Mouse (Mus musculus) embryonic facial prominence, embryonic 11.5 days (tissue): ENCODE results near the gene Prm3. TPM values are rescaled to one million over a fixed set of nuclear protein-coding genes. Genes with fewer than 3 reads are reported as not detected.

Experiments
- ATAC-seq: fragments of 200-750 bp; cut with Nextera tagmentation; replicated peaks from 2 replicates; pipeline ENCODE4 v1.8.0; 2017; ENCODE audit warnings: low read depth; ENCODE audit not compliant: insufficient number of reproducible peaks, low FRiP score, low TSS enrichment
- DNase-seq: peaks from one replicate; pipeline ENCODE4 v3.0.0-alpha.2; 2015; ENCODE audit warnings: low spot score
- H3K27ac ChIP-seq: fragments of 300-500 bp; sonication (generic); replicated peaks from 2 replicates; pipeline ENCODE4 v1.5.1; 2014; ENCODE audit warnings: mild to moderate bottlenecking, low read depth, low read length, control low read depth
- H3K27me3 ChIP-seq: fragments of 300-500 bp; sonication (generic); 2 replicates; pipeline ENCODE4 v1.6.1; 2014; ENCODE audit warnings: mild to moderate bottlenecking, low read length, moderate library complexity, mixed read lengths; ENCODE audit not compliant: control insufficient read depth, insufficient read depth
- H3K36me3 ChIP-seq: fragments of 300-500 bp; sonication (generic); replicated peaks from 2 replicates; pipeline ENCODE4 v1.6.1; 2014; ENCODE audit warnings: low read depth, mild to moderate bottlenecking, low read length, moderate library complexity, mixed read lengths; ENCODE audit not compliant: control insufficient read depth, insufficient read depth
- H3K4me1 ChIP-seq: fragments of 300-500 bp; sonication (generic); 2 replicates; pipeline ENCODE4 v1.6.1; 2014; ENCODE audit warnings: low read length, mixed read lengths; ENCODE audit not compliant: control insufficient read depth, insufficient read depth
- H3K4me2 ChIP-seq: fragments of 300-500 bp; sonication (generic); 2 replicates; pipeline ENCODE4 v1.6.1; 2014; ENCODE audit warnings: low read depth, mild to moderate bottlenecking, control low read depth, low read length, moderate library complexity
- H3K4me3 ChIP-seq: fragments of 300-500 bp; sonication (generic); 2 replicates; pipeline ENCODE4 v1.5.1; 2014; ENCODE audit warnings: low read depth, low read length, control low read depth
- H3K9ac ChIP-seq: fragments of 300-500 bp; sonication (generic); replicated peaks from 2 replicates; pipeline ENCODE4 v1.6.1; 2014; ENCODE audit warnings: mild to moderate bottlenecking, control low read depth, low read length
- H3K9me3 ChIP-seq: fragments of 300-500 bp; sonication (generic); replicated peaks from 2 replicates; pipeline ENCODE4 v1.6.1; 2016; ENCODE audit warnings: mild to moderate bottlenecking, low read length, inconsistent platforms, mixed read lengths; ENCODE audit not compliant: control insufficient read depth
- WGBS: fragments of 180-500 bp; shearing (Covaris S2); extraction: QIAGEN DNeasy Blood & Tissue Kit; methylation state at CpG from one replicate; pipeline ENCODE4 v1.1.7; 2014; 5-methylcytosine and 5-hydroxymethylcytosine counted together
- polyA plus RNA-seq: library from polyadenylated mRNA; unstranded; fragments of >200 nt; fragmentation: Nextera tagmentation; extraction: Ambion mirVana; gene quantifications from 2 replicates; pipeline ENCODE4 v1.2.1, GENCODE M21; 2014

Prm3 gene
- polyA plus RNA-seq: not detected in 2 replicates

- no peaks in the 10 kb centered on the region for H3K4me1 ChIP-seq
- no peak for DNase-seq
- no peaks in the 10 kb centered on the region for H3K36me3 ChIP-seq
- H3K27ac ChIP-seq: no peak within 1 kb of the TSS
- no peak for ATAC-seq
- no peak within 1 kb of the TSS for H3K9ac ChIP-seq
- no peak within 1 kb of the TSS for H3K4me2 ChIP-seq
- no peaks in the 10 kb centered on the region for H3K9me3 ChIP-seq
- 76% methylated on average over 9 of the region's 9 CpGs for WGBS
- no peak within 1 kb of the TSS for H3K4me3 ChIP-seq
- no peaks in the 10 kb centered on the region for H3K27me3 ChIP-seq
Observed at GRCm38 (mm10) chr16:10790702-10791101, at the start of gene Prm3. Prm3 (minus strand) TSS chr16:10790914.

- Histone ChIP-seq H3K9me3 (no peaks in the 10 kb centered on the region), H3K36me3 (no peaks in the 10 kb centered on the region), H3K4me2 (no peak overlapping the region), H3K27ac (no peak overlapping the region), H3K4me1 (peaks cover 5% of the 10 kb centered on the region; the same call in 1 of the 2 replicates), H3K4me3 (no peak overlapping the region), H3K9ac (no peak overlapping the region), H3K27me3 (no peaks in the 10 kb centered on the region)
- 86% methylated on average over 12 of the region's 14 CpGs for WGBS
- ATAC-seq (no peak), DNase-seq (no peak)
Observed at GRCm38 (mm10) chr16:10840018-10840417, 49.3 kb upstream of the Prm3 start.

- no peak overlapping the region for H3K4me3 ChIP-seq
- ATAC-seq: no peak
- H3K27ac ChIP-seq: no peak overlapping the region; the same call in 1 of the 2 replicates
- H3K36me3 ChIP-seq: no peaks in the 10 kb centered on the region
- DNase-seq: peak; percentile 56
- no peak overlapping the region for H3K4me2 ChIP-seq
- WGBS: 42% methylated on average over 10 of the region's 10 CpGs
- no peaks in the 10 kb centered on the region for H3K27me3 ChIP-seq
- no peak overlapping the region for H3K9ac ChIP-seq
- H3K4me1 ChIP-seq: peaks cover 5% of the 10 kb centered on the region; the same call in 1 of the 2 replicates
- H3K9me3 ChIP-seq: no peaks in the 10 kb centered on the region
Observed at GRCm38 (mm10) chr16:10838487-10839245, 48.0 kb upstream of the Prm3 start.

DNA sequence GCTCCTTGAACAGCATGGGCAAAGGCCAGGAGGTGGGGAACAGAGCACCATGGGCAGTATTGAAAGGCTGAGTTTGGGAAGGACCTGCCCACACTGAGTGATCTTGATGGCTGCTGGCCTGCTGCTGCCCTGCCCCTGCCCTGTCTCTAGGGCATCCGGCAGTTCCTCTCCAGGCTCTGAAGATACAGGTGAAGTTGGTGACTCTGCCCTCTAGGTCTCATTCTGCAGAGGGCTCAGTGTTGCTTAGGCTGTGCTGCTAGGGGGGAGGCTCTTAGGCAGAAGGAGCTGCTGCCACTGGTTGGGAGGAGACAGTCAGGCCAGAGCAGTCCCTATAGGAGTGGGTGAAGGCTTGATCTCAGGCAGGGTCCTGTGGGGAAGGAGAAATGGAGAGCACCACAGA, 47.2 kb upstream of the Prm3 start:
- H3K36me3 ChIP-seq: no peaks in the 10 kb centered on the region
- no peaks in the 10 kb centered on the region for H3K4me1 ChIP-seq
- no peak overlapping the region for H3K4me2 ChIP-seq
- H3K9ac ChIP-seq: no peak overlapping the region
- ATAC-seq: no peak
- no peaks in the 10 kb centered on the region for H3K9me3 ChIP-seq
- WGBS: 84% methylated on average over 1 of the region's 1 CpGs
- no peaks in the 10 kb centered on the region for H3K27me3 ChIP-seq
- no peak for DNase-seq
- H3K27ac ChIP-seq: no peak overlapping the region
- no peak overlapping the region for H3K4me3 ChIP-seq

DNA sequence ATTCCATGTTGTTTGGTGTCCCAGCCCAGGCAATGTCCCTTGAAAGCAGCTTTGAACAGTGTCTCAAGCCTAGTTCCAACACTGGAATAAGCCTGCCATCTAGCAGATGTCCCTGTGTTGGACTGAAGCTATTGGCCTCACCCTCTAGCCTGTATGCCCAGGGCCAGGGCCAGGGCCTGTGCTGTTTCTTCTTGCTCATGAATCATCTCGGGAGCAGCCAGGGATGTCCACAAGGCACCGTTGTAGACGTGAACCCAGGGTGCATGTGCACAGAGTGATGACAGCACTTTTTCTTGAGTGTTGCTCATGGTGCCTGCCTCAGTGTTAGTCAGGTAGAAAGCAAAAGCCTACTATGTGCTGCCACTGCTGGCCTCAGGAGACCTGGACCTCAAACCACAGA, 46.5 kb upstream of the Prm3 start:
- H3K27ac ChIP-seq: no peak overlapping the region
- H3K9ac ChIP-seq: no peak overlapping the region
- H3K36me3 ChIP-seq: no peaks in the 10 kb centered on the region
- DNase-seq: no peak
- ATAC-seq: no peak
- H3K9me3 ChIP-seq: no peaks in the 10 kb centered on the region
- H3K4me1 ChIP-seq: no peaks in the 10 kb centered on the region
- WGBS: 100% methylated on average over 3 of the region's 3 CpGs
- no peak overlapping the region for H3K4me2 ChIP-seq
- no peaks in the 10 kb centered on the region for H3K27me3 ChIP-seq
- no peak overlapping the region for H3K4me3 ChIP-seq

- H3K4me2 ChIP-seq: no peak overlapping the region
- H3K9me3 ChIP-seq: no peaks in the 10 kb centered on the region
- ATAC-seq: no peak
- no peaks in the 10 kb centered on the region for H3K36me3 ChIP-seq
- WGBS: 90% methylated on average over 3 of the region's 3 CpGs
- no peak overlapping the region for H3K27ac ChIP-seq
- no peaks in the 10 kb centered on the region for H3K4me1 ChIP-seq
- H3K4me3 ChIP-seq: no peak overlapping the region
- DNase-seq: no peak
- H3K27me3 ChIP-seq: no peaks in the 10 kb centered on the region
- no peak overlapping the region for H3K9ac ChIP-seq
Observed at GRCm38 (mm10) chr16:10836388-10836787, 45.7 kb upstream of the Prm3 start.

DNA sequence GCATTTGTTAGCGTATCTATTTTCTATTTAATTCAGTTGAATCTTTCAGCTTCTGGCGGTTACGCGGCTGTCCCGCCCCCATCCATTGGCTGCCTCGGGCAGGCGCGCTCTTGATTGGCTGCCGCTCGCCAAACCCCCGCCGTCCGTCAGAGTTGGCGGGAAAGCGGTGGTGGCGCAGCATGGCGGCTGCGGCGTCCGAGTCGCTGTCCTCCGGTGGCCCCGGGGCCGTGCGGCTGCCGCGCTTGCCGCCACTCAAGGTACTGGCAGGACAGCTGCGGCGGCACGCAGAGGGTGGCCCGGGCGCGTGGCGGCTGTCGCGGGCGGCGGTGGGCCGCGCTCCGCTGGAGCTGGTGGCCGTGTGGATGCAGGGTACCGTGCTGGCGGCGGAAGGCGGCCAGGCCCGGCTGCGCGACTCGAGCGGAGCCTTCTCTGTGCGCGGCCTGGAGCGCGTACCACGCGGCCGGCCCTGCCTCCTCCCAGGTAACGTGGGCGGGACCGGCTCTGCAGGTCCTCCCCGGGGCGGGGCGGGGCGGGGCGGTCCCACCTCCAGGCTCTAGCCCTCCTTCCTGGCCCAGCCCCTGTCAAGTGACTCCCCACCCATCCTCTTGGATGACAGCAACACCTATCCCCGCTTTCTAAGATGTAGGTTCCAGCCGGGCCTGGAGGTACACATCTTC, 44.3 kb upstream of the Prm3 start, which contains the start of gene Rmi2:
Rmi2 (plus strand) TSS at position 149 of the 677 bp plus-strand sequence.
- no peaks in the 10 kb centered on the region for H3K27me3 ChIP-seq
- peak within 1 kb of the TSS; percentile 71 for H3K9ac ChIP-seq
- DNase-seq (peak; percentile 94), ATAC-seq (peak; percentile 89)
- H3K36me3 ChIP-seq: no peaks in the 10 kb centered on the region
- no peaks in the 10 kb centered on the region for H3K9me3 ChIP-seq
- peak within 1 kb of the TSS; percentile 57 for H3K4me3 ChIP-seq
- WGBS: under 1% methylated on average over 56 of the region's 69 CpGs
- peak within 1 kb of the TSS; percentile 71 for H3K4me2 ChIP-seq
- H3K27ac ChIP-seq: peak within 1 kb of the TSS; percentile 23
- H3K4me1 ChIP-seq: no peaks in the 10 kb centered on the region

DNA sequence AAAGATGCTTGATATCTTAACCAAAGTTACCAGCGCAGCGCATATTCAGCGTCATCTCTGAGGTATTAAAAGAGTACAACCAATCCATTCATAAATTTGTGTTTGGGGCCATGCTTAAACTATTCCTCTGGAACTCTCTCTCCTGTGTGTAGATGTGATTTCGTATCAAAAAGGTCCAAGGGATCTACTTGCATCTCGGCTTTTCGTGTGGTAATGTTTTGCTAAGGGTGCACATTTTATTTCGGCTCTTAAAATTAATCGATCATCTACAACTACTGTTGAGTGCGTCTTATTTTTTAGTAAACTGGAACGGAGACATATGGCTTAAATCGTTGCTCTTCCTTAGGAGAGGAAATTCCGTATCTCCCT, 43.8 kb upstream of the Prm3 start:
- H3K9ac ChIP-seq: peak overlapping the region; percentile 39
- H3K4me1 ChIP-seq: no peaks in the 10 kb centered on the region
- H3K36me3 ChIP-seq: no peaks in the 10 kb centered on the region
- WGBS: 8% methylated on average over 12 of the region's 12 CpGs
- no peaks in the 10 kb centered on the region for H3K9me3 ChIP-seq
- H3K27me3 ChIP-seq: no peaks in the 10 kb centered on the region
- peak overlapping the region; percentile 71 for H3K4me2 ChIP-seq
- no peak for ATAC-seq
- peak overlapping the region; percentile 57 for H3K4me3 ChIP-seq
- DNase-seq: peak; percentile 30
- H3K27ac ChIP-seq: no peak overlapping the region
